Mouse (Mus musculus): ENCODE measurements at regions not wholly inside any gene's neighbourhood (a gene's known extent, or its start where the extent isn't known, plus 50 kb on each side); places are given as distances from the start of the nearest gene placed in this dataset.

- in situ Hi-C loops (cut with MboI; ENCODE audit: low pct_unique_long_range_greater_than_20kb in 1 of 2, low sequenced_read_pairs in 2 of 2, unreplicated experiment in 1 of 2): no loop called here
Measured at GRCm38 (mm10) chr9:32815473-32815872, 179.5 kb downstream of the Ets1 start.

GRCm38 (mm10) chr9:32816649-32817425, 180.8 kb downstream of the Ets1 start:
- in situ Hi-C loops (cut with MboI; ENCODE audit: low pct_unique_long_range_greater_than_20kb in 1 of 2, low sequenced_read_pairs in 2 of 2, unreplicated experiment in 1 of 2): no loop called here

- in situ Hi-C loops (cut with MboI; ENCODE audit: low pct_unique_long_range_greater_than_20kb in 1 of 2, low sequenced_read_pairs in 2 of 2, unreplicated experiment in 1 of 2): no loop called here
Measured at GRCm38 (mm10) chr9:32817442-32818358, 181.7 kb downstream of the Ets1 start.

- in situ Hi-C loops (cut with MboI; ENCODE audit: low pct_unique_long_range_greater_than_20kb in 1 of 2, low sequenced_read_pairs in 2 of 2, unreplicated experiment in 1 of 2): no loop called here
Measured at GRCm38 (mm10) chr9:32823439-32824133, 187.6 kb downstream of the Ets1 start.

- in situ Hi-C loops (cut with MboI; ENCODE audit: low pct_unique_long_range_greater_than_20kb in 1 of 2, low sequenced_read_pairs in 2 of 2, unreplicated experiment in 1 of 2): no loop called here
Measured at GRCm38 (mm10) chr9:32824134-32824531, 188.1 kb downstream of the Ets1 start.

GRCm38 (mm10) chr9:32830268-32830891, 194.4 kb downstream of the Ets1 start:
- in situ Hi-C loops (cut with MboI; ENCODE audit: low pct_unique_long_range_greater_than_20kb in 1 of 2, low sequenced_read_pairs in 2 of 2, unreplicated experiment in 1 of 2): no loop called here

GRCm38 (mm10) chr9:32833373-32833772, 197.4 kb downstream of the Ets1 start:
- in situ Hi-C loops (cut with MboI; ENCODE audit: low pct_unique_long_range_greater_than_20kb in 1 of 2, low sequenced_read_pairs in 2 of 2, unreplicated experiment in 1 of 2): no loop called here

- in situ Hi-C loops (cut with MboI; ENCODE audit: low pct_unique_long_range_greater_than_20kb in 1 of 2, low sequenced_read_pairs in 2 of 2, unreplicated experiment in 1 of 2): no loop called here
Measured at GRCm38 (mm10) chr9:32834751-32835625, 199.0 kb downstream of the Ets1 start.

- in situ Hi-C loops (cut with MboI; ENCODE audit: low pct_unique_long_range_greater_than_20kb in 1 of 2, low sequenced_read_pairs in 2 of 2, unreplicated experiment in 1 of 2): no loop called here
Measured at GRCm38 (mm10) chr9:32835626-32835971, 199.6 kb downstream of the Ets1 start.

- in situ Hi-C loops (cut with MboI; ENCODE audit: low pct_unique_long_range_greater_than_20kb in 1 of 2, low sequenced_read_pairs in 2 of 2, unreplicated experiment in 1 of 2): no loop called here
Measured at GRCm38 (mm10) chr9:32836371-32836770, 200.3 kb downstream of the Ets1 start.

- in situ Hi-C loops (cut with MboI; ENCODE audit: low pct_unique_long_range_greater_than_20kb in 1 of 2, low sequenced_read_pairs in 2 of 2, unreplicated experiment in 1 of 2): no loop called here
Measured at GRCm38 (mm10) chr9:32847361-32847760, 211.3 kb downstream of the Ets1 start.

GRCm38 (mm10) chr9:32852282-32852681, 216.3 kb downstream of the Ets1 start:
- in situ Hi-C loops (cut with MboI; ENCODE audit: low pct_unique_long_range_greater_than_20kb in 1 of 2, low sequenced_read_pairs in 2 of 2, unreplicated experiment in 1 of 2): no loop called here

GRCm38 (mm10) chr9:32863286-32863685, 227.3 kb downstream of the Ets1 start:
- in situ Hi-C loops (cut with MboI; ENCODE audit: low pct_unique_long_range_greater_than_20kb in 1 of 2, low sequenced_read_pairs in 2 of 2, unreplicated experiment in 1 of 2): no loop called here

- in situ Hi-C loops (cut with MboI; ENCODE audit: low pct_unique_long_range_greater_than_20kb in 1 of 2, low sequenced_read_pairs in 2 of 2, unreplicated experiment in 1 of 2): no loop called here
Measured at GRCm38 (mm10) chr9:32868936-32869335, 232.9 kb downstream of the Ets1 start.

GRCm38 (mm10) chr9:32874306-32874875, 238.4 kb downstream of the Ets1 start:
- in situ Hi-C loops (cut with MboI; ENCODE audit: low pct_unique_long_range_greater_than_20kb in 1 of 2, low sequenced_read_pairs in 2 of 2, unreplicated experiment in 1 of 2): no loop called here

GRCm38 (mm10) chr9:32882819-32883587, 247.0 kb downstream of the Ets1 start:
- in situ Hi-C loops (cut with MboI; ENCODE audit: low pct_unique_long_range_greater_than_20kb in 1 of 2, low sequenced_read_pairs in 2 of 2, unreplicated experiment in 1 of 2): no loop called here

Measured in mouse embryonic stem cell (cell line).